Mouse (Mus musculus) frontal cortex, postnatal 14 days (tissue): ENCODE results near the gene Cox7c.
A peak's percentile ranks its signal among the peaks of the same experiment; 100 is the strongest.
"Not testable (repeated sequence)": the region's sequence is repeated elsewhere in the genome, so short reads cannot be mapped to it uniquely, and the experiment has no call there.

ENCODE experiments used
- DNase-seq, 2 experiments: peaks; one replicate each; pipeline ENCODE4 v3.0.0; 2022; ENCODE audit warnings: low spot score in 2 of 2

Cox7c gene

GRCm38 (mm10) chr13:86046254-86046951 is at the start of gene Cox7c:
Gene Cox7c (minus strand): TSS chr13:86046904.
- DNase-seq, result peak; percentile 84 to 86

DNA sequence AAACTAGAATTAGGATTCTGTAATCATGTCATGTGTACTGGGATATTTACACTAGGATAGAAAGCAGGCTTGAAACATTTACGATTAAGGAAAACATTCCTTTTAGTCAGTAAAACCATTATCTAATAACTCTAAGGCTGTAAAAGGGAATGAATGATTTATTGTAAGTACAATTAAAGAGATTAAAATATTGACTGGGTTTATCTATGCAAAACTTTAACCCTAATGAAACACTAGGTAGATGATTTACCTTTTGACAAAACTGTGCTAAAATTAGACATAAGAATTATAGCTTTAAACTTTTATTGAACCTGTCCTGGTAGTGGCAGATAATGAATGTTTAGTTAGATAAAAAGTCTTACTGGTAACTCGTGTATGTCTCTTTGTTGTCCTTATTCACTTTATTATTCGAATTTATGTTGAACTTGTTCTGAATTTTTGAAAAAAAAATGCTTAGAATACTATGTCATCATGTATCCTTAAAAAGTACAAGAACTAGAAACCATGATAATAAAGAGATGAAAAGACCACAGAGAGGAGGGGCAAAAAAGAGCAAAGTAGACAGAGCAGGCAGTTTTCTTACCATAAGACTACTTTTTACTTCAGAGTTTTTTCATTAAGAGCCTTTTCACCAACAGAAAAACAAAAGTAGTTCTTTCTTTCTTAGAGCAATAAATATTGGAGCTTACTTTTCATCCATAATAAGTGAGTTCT is 21.5 kb upstream of the Cox7c start:
- no peak for DNase-seq

- DNase-seq, result no peak
Observed at GRCm38 (mm10) chr13:86067508-86067907, 20.8 kb upstream of the Cox7c start.

DNA sequence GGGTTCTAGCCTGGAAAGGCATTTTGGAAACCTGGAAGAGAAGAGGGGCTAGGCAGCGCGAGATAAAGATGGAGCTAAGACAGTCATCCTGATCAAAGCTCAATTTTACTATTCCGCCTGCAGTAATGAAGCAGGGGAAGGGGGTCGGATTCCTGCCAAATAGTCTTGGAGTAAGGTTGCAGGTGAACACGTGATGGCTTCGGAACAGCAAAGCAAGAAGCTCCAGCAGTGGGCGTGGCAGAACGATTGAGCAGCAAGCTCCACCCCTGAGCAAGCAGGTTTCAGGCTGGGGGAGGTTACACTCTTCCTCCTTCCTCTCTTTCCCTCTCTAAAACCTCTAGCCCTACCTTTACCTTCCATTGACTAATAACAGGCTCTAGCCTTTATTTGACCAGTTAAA is 7.4 kb upstream of the Cox7c start:
- DNase-seq, result not testable (repeated sequence)

DNA sequence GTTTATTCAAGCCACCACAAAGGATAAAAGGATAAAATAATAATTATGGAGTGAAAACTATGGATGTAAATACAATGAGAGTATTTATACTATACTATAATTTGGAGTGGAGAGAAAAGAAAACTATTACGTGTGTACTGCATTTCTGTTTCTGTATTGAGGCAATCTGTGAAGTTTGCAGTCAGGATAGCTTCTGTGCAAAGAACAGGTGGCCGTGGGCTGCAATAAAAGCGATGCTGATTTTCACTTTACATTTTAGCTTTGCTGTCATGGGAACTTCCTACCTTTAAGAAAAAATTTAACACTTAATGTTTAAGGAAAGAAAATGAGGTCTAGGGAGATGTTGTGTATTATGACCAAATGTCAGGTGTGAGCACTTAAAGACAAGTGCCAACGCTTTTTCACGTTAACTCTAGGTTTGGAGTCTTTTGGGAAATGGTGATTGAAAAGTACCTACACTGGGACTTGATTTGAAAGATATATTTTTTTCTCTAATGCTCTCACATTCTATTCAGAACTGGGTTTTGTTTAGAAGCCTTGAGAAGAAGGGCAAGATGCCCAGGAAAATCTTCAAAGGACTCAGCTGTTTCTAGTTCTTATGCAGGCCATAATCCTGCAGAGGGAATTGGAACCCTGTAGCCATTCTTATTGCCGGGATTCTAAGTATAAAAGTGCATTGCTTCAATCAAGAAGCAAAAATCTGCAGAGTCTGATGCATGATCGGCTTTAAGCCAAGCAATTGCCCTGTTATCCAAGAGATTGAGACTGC is 41.6 kb downstream of the Cox7c start:
- DNase-seq, result peak in 1 of 2 experiments; percentile 4
